Mouse (Mus musculus): ENCODE measurements at regions not wholly inside any gene's neighbourhood (a gene's known extent, or its start where the extent isn't known, plus 50 kb on each side); places are given as distances from the start of the nearest gene placed in this dataset.

DNA sequence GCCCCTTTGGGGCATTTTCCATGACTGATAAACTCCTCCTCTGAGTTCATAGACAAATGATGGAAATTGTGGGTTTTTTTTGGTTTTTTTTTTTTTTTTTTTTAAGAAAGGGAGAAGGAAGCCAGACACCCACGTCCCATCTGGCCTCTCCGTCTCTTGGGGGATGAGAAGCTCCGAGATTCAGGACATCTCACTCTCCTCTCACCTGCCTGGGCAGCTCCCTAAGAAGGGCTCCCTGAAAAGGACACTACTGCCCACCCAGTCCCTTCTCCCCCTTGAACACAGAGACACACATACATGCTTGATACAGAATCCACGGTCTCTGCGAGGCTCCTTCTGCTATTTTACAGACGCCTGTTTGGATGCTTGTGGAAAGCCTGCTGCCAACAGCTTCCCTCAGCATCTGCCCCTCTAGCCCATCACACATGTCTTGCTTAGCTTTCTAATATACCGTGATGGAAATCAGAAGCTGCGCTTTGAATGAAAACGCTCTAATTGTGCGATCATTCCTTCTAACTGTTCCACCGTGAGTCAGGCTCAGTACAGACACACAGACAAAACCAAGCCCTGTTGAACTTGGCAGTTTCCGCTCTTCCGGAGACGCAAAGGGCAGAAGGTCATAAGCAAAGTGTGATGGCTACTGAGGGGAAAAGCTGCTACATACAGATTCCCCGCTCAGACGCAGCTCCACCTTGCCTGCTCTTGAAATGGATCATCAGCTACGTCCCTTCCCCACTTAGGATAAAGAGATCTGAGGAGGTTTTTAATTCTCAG is 77.3 kb upstream of the Pmfbp1 start:
- DNase-seq = peak; percentile 18

GRCm38 (mm10) chr8:109417222-109417621 is 76.6 kb upstream of the Pmfbp1 start:
- DNase-seq = peak; percentile 19

- DNase-seq = peak; percentile 22
Observed at GRCm38 (mm10) chr8:109417971-109418370, 75.9 kb upstream of the Pmfbp1 start.

- peak; percentile 12 for DNase-seq
Observed at GRCm38 (mm10) chr8:109419029-109419596, 74.7 kb upstream of the Pmfbp1 start.

- DNase-seq = no peak
Observed at GRCm38 (mm10) chr8:109424004-109424403, 69.8 kb upstream of the Pmfbp1 start.

DNA sequence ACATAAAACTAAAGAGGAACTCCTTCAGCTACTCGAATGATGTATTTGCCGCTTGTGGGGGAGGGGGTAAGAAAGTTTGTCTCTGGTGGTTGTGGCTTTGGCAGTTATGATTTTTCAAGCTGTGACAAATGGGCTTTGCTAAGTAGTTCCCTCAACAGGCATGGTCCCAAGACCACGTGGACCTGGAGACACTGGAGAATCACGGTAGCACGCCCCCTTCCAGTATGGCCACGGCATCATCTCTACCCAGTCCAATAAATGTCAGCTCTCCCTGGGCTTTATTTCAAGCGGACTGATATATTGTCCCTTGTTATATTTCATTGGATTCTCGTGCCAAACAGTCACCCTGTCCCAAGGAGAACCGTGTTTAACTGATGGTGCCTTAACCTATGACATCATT is 65.3 kb upstream of the Pmfbp1 start:
- DNase-seq = peak; percentile 66

- DNase-seq = peak; percentile 53
Observed at GRCm38 (mm10) chr8:109434538-109434937, 59.3 kb upstream of the Pmfbp1 start.

- peak; percentile 56 for DNase-seq
Observed at GRCm38 (mm10) chr8:109436056-109436455, 57.8 kb upstream of the Pmfbp1 start.

GRCm38 (mm10) chr8:109436830-109437567 is 56.8 kb upstream of the Pmfbp1 start:
- DNase-seq = peak; percentile 78

GRCm38 (mm10) chr8:109438531-109438930 is 55.3 kb upstream of the Pmfbp1 start:
- DNase-seq = no peak
